Mouse (Mus musculus): Measurements from ENCODE around the gene Atp5d.

DNA sequence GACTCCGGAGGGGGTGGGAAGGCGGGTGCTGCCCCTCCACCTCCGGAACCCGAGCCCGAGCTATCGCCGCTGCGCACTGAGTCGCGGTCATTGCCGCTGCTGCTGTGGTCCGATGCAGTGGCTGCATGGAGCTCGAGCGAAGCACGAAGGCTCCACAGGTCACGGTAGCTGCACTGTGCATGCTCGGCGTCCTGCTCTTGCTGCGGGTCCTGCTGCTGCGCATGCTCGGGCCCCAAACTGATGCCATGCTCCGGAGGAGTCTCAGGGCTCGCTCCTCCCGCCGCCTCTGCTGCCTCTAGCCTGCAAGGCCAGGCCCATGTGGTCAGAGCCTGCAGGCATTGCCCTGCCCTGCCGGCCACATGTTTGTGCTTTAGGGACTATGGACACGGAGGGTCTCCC is 6.5 kb upstream of the Atp5d start:
- TF ChIP-seq MAFK (IDR thresholded peaks at IDR 0.05; ENCODE audit: insufficient read depth, low read depth, low read length): no peak
- TF ChIP-seq ZC3H11A (IDR thresholded peaks at IDR 0.05; ENCODE audit: borderline replicate concordance, low read depth, low read length): no peak
